In the genomic region with DNA sequence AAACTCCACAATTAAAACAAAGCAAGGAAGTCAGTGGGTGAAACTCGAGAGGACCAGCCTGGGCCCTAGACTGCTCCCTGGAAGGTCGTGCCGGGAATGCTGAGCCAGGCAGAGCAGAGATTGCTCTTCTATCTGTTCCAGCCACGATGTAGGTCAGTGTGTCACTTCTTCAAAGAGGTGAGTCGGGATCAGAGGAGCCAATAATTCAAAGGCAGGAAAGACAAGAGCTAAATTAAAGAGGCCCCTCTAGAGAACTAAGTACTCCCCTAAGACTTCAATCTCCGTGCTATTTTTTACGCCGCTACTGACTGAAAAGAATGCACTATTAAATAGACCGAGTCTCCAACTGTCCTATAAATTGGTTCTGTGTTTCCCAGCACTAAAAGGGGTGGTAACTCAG, we compare ENCODE assay signal across 16 mouse cellular contexts. TPM values are rescaled to one million over a fixed set of nuclear protein-coding genes. Genes with fewer than 3 reads are reported as not detected.
DNase-seq lines count a peak whose midpoint lies in the region; ATAC-seq lines count a peak whose summit lies in the region.
"Had no signal": no experiment of that assay in that cellular context is flagged by ENCODE, and none has a peak within 500 bp of the region (broad histone marks: within the 10 kb centered on the region; RNA-seq: fewer than 3 reads in every experiment).

No protein-coding gene starts in this region.

- H3K4me2 ChIP-seq in kidney, embryonic 15.5 days: no peak overlapping the region
- H3K4me2 ChIP-seq in neural tube, embryonic 12.5 days (replicated peaks): no peak overlapping the region
- H3K4me2 ChIP-seq in neural tube, embryonic 13.5 days: 0 out of 2 replicates have a peak overlapping the region, but pooled peaks have one; percentile 13
- H3K4me2 ChIP-seq: embryonic facial prominence, embryonic 12.5 days; limb, embryonic 13.5 days had no signal

- no peak overlapping the region for H3K9ac ChIP-seq in kidney, embryonic 15.5 days
- no peak overlapping the region for H3K9ac ChIP-seq in neural tube, embryonic 12.5 days
- H3K9ac ChIP-seq in neural tube, embryonic 13.5 days: no peak overlapping the region
- H3K9ac ChIP-seq: embryonic facial prominence, embryonic 12.5 days; limb, embryonic 13.5 days; liver, postnatal 0 days had no signal

- H3K4me3 ChIP-seq in kidney, embryonic 15.5 days (replicated peaks): no peak overlapping the region
- no peak overlapping the region for H3K4me3 ChIP-seq in neural tube, embryonic 12.5 days
- H3K4me3 ChIP-seq in neural tube, embryonic 13.5 days: no peak overlapping the region
- H3K4me3 ChIP-seq in heart, embryonic 10.5 days: no peak overlapping the region
- H3K4me3 ChIP-seq: embryonic facial prominence, embryonic 12.5 days; limb, embryonic 13.5 days had no signal

- no peaks in the 10 kb centered on the region for H3K27me3 ChIP-seq in kidney, embryonic 15.5 days
- no peaks in the 10 kb centered on the region for H3K27me3 ChIP-seq in neural tube, embryonic 12.5 days (replicated peaks)
- no peaks in the 10 kb centered on the region for H3K27me3 ChIP-seq in neural tube, embryonic 13.5 days
- H3K27me3 ChIP-seq in heart, embryonic 10.5 days (ENCODE audit: insufficient read depth, poor library complexity, severe bottlenecking): no peaks in the 10 kb centered on the region
- H3K27me3 ChIP-seq: embryonic facial prominence, embryonic 12.5 days had no signal

- peak; percentile 15 for DNase-seq in adrenal gland, postnatal 14 days
- DNase-seq in adrenal gland, postnatal 4 days (ENCODE audit: low spot score in 2 of 2): no peak
- DNase-seq in kidney, postnatal 14 days: no peak
- no peak for DNase-seq in neural tube, embryonic 10.5 days (ENCODE audit: extremely low spot score, low spot score)
- DNase-seq in heart, embryonic 10.5 days (ENCODE audit: low spot score): no peak
- DNase-seq: gastrocnemius, postnatal 14 days; liver, postnatal 0 days; lung, postnatal 36 days; right cerebral cortex, postnatal 14 days had no signal

- 13% methylated on average over 9 of the region's 9 CpGs for WGBS in kidney, embryonic 15.5 days
- 13% methylated on average over 9 of the region's 9 CpGs for WGBS in neural tube, embryonic 12.5 days
- 10% methylated on average over 9 of the region's 9 CpGs for WGBS in neural tube, embryonic 13.5 days
- WGBS in heart, embryonic 10.5 days: 35% methylated on average over 9 of the region's 9 CpGs

- no peak overlapping the region for H3K27ac ChIP-seq in kidney, embryonic 15.5 days
- no peak overlapping the region for H3K27ac ChIP-seq in neural tube, embryonic 12.5 days
- peak overlapping the region; percentile 68; the same call in 1 of the 2 replicates for H3K27ac ChIP-seq in neural tube, embryonic 13.5 days (replicated peaks)
- H3K27ac ChIP-seq in heart, embryonic 10.5 days: no peak overlapping the region
- H3K27ac ChIP-seq: embryonic facial prominence, embryonic 12.5 days; limb, embryonic 13.5 days had no signal

- H3K9me3 ChIP-seq in kidney, embryonic 15.5 days (replicated peaks): no peaks in the 10 kb centered on the region
- H3K9me3 ChIP-seq in neural tube, embryonic 12.5 days: no peaks in the 10 kb centered on the region
- no peaks in the 10 kb centered on the region for H3K9me3 ChIP-seq in neural tube, embryonic 13.5 days
- no peaks in the 10 kb centered on the region for H3K9me3 ChIP-seq in heart, embryonic 10.5 days
- H3K9me3 ChIP-seq: embryonic facial prominence, embryonic 12.5 days; limb, embryonic 13.5 days had no signal

- H3K4me1 ChIP-seq in kidney, embryonic 15.5 days: peaks cover 37% of the 10 kb centered on the region
- H3K4me1 ChIP-seq in neural tube, embryonic 12.5 days: peaks cover 14% of the 10 kb centered on the region
- peaks cover 31% of the 10 kb centered on the region for H3K4me1 ChIP-seq in neural tube, embryonic 13.5 days (replicated peaks)
- peaks cover 7% of the 10 kb centered on the region; the same call in 1 of the 2 replicates for H3K4me1 ChIP-seq in heart, embryonic 10.5 days
- H3K4me1 ChIP-seq: embryonic facial prominence, embryonic 12.5 days; limb, embryonic 13.5 days had no signal

- no peaks in the 10 kb centered on the region for H3K36me3 ChIP-seq in kidney, embryonic 15.5 days
- no peaks in the 10 kb centered on the region for H3K36me3 ChIP-seq in neural tube, embryonic 12.5 days
- H3K36me3 ChIP-seq in neural tube, embryonic 13.5 days: no peaks in the 10 kb centered on the region
- no peaks in the 10 kb centered on the region for H3K36me3 ChIP-seq in heart, embryonic 10.5 days
- H3K36me3 ChIP-seq: embryonic facial prominence, embryonic 12.5 days; limb, embryonic 13.5 days had no signal

- ATAC-seq in kidney, embryonic 15.5 days (replicated peaks; ENCODE audit: low FRiP score): peak; percentile 77
- ATAC-seq in neural tube, embryonic 12.5 days (ENCODE audit: low FRiP score, low read depth): peak; percentile 56; the same call in 1 of the 2 replicates
- 0 out of 2 replicates have a peak, but pooled peaks have one; percentile 46 for ATAC-seq in neural tube, embryonic 13.5 days (ENCODE audit: low read depth)
- ATAC-seq: activated CD4-positive, CD25-positive, alpha-beta regulatory T cell, adult 4 months; intestine, embryonic 16.5 days; liver, postnatal 0 days had no signal

RNA-seq across cellular contexts. Expression of a gene that starts 43.9 kb away (rescaled TPM):
- 23.7 and 23.9 TPM in 2 replicates for total RNA-seq in adrenal gland, postnatal 14 days (2021)
- total RNA-seq in adrenal gland, postnatal 4 days (2021): 10 to 100 TPM; 31.3 to 32.4 TPM
- 6.5 and 7.1 TPM in 2 replicates for polyA plus RNA-seq in kidney, embryonic 15.5 days (2015; fragmentation: Nextera tagmentation; extraction: Ambion mirVana)
- 3.7 and 4.0 TPM in 2 replicates for polyA plus RNA-seq in neural tube, embryonic 12.5 days (2016; fragmentation: Nextera tagmentation; extraction: Ambion mirVana)
- 4.2 and 4.4 TPM in 2 replicates for polyA plus RNA-seq in neural tube, embryonic 13.5 days (2015; fragmentation: Nextera tagmentation; extraction: Ambion mirVana)
- polyA plus RNA-seq in heart, embryonic 10.5 days (2016; fragmentation: Nextera tagmentation; extraction: Ambion mirVana): 1.1 and 2.4 TPM in 2 replicates
